Mouse (Mus musculus) limb, embryonic 15.5 days (tissue): ENCODE results near the gene Cst13. TPM values are rescaled to one million over a fixed set of nuclear protein-coding genes. Genes with fewer than 3 reads are reported as not detected.

Experiments used
- ATAC-seq: fragments of 200-750 bp; cut with Nextera tagmentation; 2 replicates; pipeline ENCODE4 v1.8.0; 2017; ENCODE audit warnings: low read depth, moderate TSS enrichment; ENCODE audit not compliant: insufficient number of reproducible peaks, low FRiP score, low TSS enrichment
- H3K27ac ChIP-seq: fragments of 300-500 bp; sonication (generic); 2 replicates; pipeline ENCODE4 v1.5.1; 2015; ENCODE audit warnings: moderate library complexity, mild to moderate bottlenecking, inconsistent platforms
- H3K27me3 ChIP-seq: fragments of 300-500 bp; sonication (generic); 2 replicates; pipeline ENCODE4 v1.6.1; 2015; ENCODE audit warnings: inconsistent platforms
- H3K36me3 ChIP-seq: fragments of 300-500 bp; sonication (generic); 2 replicates; pipeline ENCODE4 v1.6.1; 2015; ENCODE audit warnings: inconsistent platforms
- H3K4me1 ChIP-seq: fragments of 300-500 bp; sonication (generic); 2 replicates; pipeline ENCODE4 v1.6.1; 2015; ENCODE audit warnings: inconsistent platforms
- H3K4me2 ChIP-seq: fragments of 300-500 bp; sonication (generic); 2 replicates; pipeline ENCODE4 v1.6.1; 2015; ENCODE audit warnings: mild to moderate bottlenecking, inconsistent platforms
- H3K4me3 ChIP-seq: fragments of 300-500 bp; sonication (generic); 2 replicates; pipeline ENCODE4 v1.5.1; 2015; ENCODE audit warnings: mild to moderate bottlenecking, inconsistent platforms
- H3K9ac ChIP-seq: fragments of 300-500 bp; sonication (generic); 2 replicates; pipeline ENCODE4 v1.6.1; 2015; ENCODE audit warnings: inconsistent platforms
- H3K9me3 ChIP-seq: fragments of 300-500 bp; sonication (generic); 2 replicates; pipeline ENCODE4 v1.6.1; 2016; ENCODE audit warnings: inconsistent platforms
- WGBS: fragments of 180-500 bp; shearing (Covaris S2); methylation state at CpG from one replicate; pipeline ENCODE4 v1.1.7; 2015; 5-methylcytosine and 5-hydroxymethylcytosine counted together
- polyA plus RNA-seq: library from polyadenylated mRNA; unstranded; fragments of >200 nt; fragmentation: Nextera tagmentation; extraction: Ambion mirVana; gene quantifications from 2 replicates; pipeline ENCODE4 v1.2.1, GENCODE M21; 2015

The Cst13 gene
- polyA plus RNA-seq, 1 experiment from 2014 or later = not detected

DNA sequence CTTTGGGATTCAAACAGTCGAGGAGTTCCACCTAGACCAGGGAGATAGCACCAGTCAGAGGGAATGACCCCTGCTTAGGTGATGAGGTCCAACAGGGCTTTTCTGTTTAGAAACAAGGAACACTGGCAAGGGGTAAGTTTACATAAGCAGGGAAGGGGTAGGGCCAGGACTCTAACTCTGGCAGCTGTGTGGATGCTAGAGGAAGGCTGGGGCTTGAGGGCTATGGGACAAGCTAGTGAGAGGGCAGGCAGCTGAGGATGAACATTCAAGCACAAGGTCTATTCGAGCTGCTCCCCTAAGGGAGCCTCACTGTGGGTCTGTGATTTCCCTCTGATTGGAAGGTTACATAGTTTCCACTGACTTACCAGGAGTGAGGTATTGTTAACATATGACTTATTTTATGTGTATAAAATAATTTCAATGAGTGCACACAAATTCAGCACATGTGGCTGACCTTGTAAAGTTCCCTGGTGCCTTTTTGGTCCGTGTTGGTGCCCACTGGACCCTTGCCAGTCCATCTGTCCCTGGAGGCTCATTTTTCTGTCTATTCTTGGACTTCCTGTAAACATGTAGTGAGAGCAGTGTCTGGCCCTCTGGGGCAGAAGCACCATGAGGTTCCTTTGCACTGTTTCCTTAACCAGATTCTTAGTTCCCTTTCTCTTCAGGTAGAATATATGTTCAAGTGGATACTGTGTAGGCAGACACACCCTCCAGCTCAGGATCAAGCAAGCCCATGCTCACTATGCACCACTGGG lies 57.3 kb downstream of the Cst13 start:
- no peak overlapping the region for H3K4me2 ChIP-seq
- no peak for ATAC-seq
- no peaks in the 10 kb centered on the region for H3K27me3 ChIP-seq
- peak overlapping the region; percentile 27; the same call in 1 of the 2 replicates for H3K27ac ChIP-seq
- H3K9ac ChIP-seq = no peak overlapping the region
- H3K9me3 ChIP-seq = no peaks in the 10 kb centered on the region
- H3K36me3 ChIP-seq = peaks cover 4% of the 10 kb centered on the region
- WGBS = 34% methylated on average over 3 of the region's 3 CpGs
- peaks cover 41% of the 10 kb centered on the region for H3K4me1 ChIP-seq
- H3K4me3 ChIP-seq = no peak overlapping the region

DNA sequence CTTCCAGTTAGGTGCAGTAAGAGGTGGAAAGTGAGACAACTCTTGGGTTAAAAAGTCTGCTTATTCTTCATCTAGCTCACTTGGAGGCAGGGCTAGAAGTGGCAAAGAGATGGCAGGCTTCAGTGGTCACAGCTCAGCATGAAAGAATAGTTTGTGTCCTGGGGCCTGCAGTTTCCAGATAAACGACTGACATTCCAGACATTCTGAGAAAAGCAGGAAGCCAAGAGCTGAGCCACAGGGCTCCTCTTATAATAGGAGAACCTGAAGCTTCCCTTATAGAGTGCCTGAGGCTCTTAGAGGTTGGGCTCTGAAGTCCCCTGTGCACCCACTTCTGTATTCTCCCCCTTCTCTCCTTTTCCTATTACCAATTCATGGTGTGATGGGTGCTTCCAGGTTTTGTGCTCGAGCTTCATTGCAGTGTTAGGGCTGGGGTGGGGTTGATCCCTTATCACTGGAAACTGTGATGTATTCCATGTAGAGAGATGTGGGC lies 58.8 kb downstream of the Cst13 start:
- H3K4me1 ChIP-seq = peaks cover 27% of the 10 kb centered on the region
- H3K36me3 ChIP-seq = no peaks in the 10 kb centered on the region
- H3K4me2 ChIP-seq = no peak overlapping the region
- no peak for ATAC-seq
- H3K9ac ChIP-seq = no peak overlapping the region
- no peak overlapping the region for H3K4me3 ChIP-seq
- no peaks in the 10 kb centered on the region for H3K9me3 ChIP-seq
- H3K27ac ChIP-seq = no peak overlapping the region
- H3K27me3 ChIP-seq = no peaks in the 10 kb centered on the region
- 10% methylated on average over 2 of the region's 2 CpGs for WGBS

DNA sequence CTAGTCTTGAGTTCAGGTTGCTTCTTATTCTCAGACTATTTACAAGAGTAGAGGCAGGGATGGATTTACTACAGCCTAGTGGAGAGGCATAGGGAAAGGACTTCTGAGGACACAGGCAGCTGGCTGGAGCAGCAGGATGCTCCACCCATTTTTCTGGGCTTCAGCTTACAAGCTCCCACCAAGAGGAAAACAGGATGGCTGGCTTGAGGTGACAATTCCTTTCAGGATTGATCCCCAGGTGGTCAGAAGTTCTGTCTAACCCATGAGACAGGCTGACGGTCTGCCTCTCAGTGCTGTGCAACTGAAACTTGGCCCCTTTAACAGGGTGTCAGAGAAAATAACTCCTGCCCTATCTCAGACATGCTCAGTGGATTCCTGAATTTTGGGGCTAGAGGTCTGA lies 59.3 kb downstream of the Cst13 start:
- no peak for ATAC-seq
- Histone ChIP-seq H3K4me1 (peaks cover 22% of the 10 kb centered on the region), H3K9me3 (no peaks in the 10 kb centered on the region), H3K27ac (no peak overlapping the region), H3K27me3 (no peaks in the 10 kb centered on the region), H3K9ac (no peak overlapping the region), H3K4me2 (no peak overlapping the region), H3K4me3 (no peak overlapping the region), H3K36me3 (no peaks in the 10 kb centered on the region)
- 50% methylated on average over 1 of the region's 1 CpGs for WGBS

Other genes starting within 250 kb of the Cst13 start
- gene Nxt1, start 147.5 kb upstream of the Cst13 start, polyA plus RNA-seq = 78.0 and 80.2 TPM in 2 replicates
- 20.1 and 20.7 TPM in 2 replicates for gene Gzf1, start 139.1 kb upstream of the Cst13 start, polyA plus RNA-seq
- 3.3 and 4.2 TPM in 2 replicates for gene Napb, start 87.6 kb upstream of the Cst13 start, polyA plus RNA-seq
- not detected in 2 replicates for gene Cstl1, start 69.7 kb upstream of the Cst13 start, polyA plus RNA-seq
- not detected in 2 replicates for gene Cst11, start 48.6 kb upstream of the Cst13 start, polyA plus RNA-seq
- 0.31 and 0.70 TPM in 2 replicates for gene 8030411F24Rik, start 38.1 kb upstream of the Cst13 start, polyA plus RNA-seq
- gene Cst12, start 30.7 kb upstream of the Cst13 start, polyA plus RNA-seq = not detected in 2 replicates
- not detected in 2 replicates for gene Cst8, start 21.3 kb upstream of the Cst13 start, polyA plus RNA-seq
- gene Cst9, start 15.1 kb downstream of the Cst13 start, polyA plus RNA-seq = not detected in 2 replicates
- gene 9230104L09Rik, start 45.0 kb downstream of the Cst13 start, polyA plus RNA-seq = not detected in 2 replicates
- 548 and 588 TPM in 2 replicates for gene Cst3, start 55.6 kb downstream of the Cst13 start, polyA plus RNA-seq
- not detected in 2 replicates for gene Gm1330, start 183.2 kb downstream of the Cst13 start, polyA plus RNA-seq
- gene Gm10750, start 197.2 kb downstream of the Cst13 start, polyA plus RNA-seq = not detected in 2 replicates